Mouse (Mus musculus) hindbrain, embryonic 13.5 days (tissue): ENCODE measurements around the gene Nsd1. TPM values are rescaled to one million over a fixed set of nuclear protein-coding genes. Genes with fewer than 3 reads are reported as not detected.
A peak's percentile ranks its signal among the peaks of the same experiment; 100 is the strongest.

ENCODE experiments used
- ATAC-seq: fragments of 200-750 bp; cut with Nextera tagmentation; 2 replicates; pipeline ENCODE4 v1.8.0; 2017; ENCODE audit warnings: moderate TSS enrichment; ENCODE audit not compliant: low FRiP score
- H3K27ac ChIP-seq: fragments of 300-500 bp; sonication (generic); 2 replicates; pipeline ENCODE4 v1.5.1; 2015; ENCODE audit warnings: inconsistent platforms, mild to moderate bottlenecking, moderate library complexity
- H3K27me3 ChIP-seq: fragments of 300-500 bp; sonication (generic); 2 replicates; pipeline ENCODE4 v1.6.1; 2015; ENCODE audit warnings: mild to moderate bottlenecking, inconsistent platforms
- H3K36me3 ChIP-seq: fragments of 300-500 bp; sonication (generic); 2 replicates; pipeline ENCODE4 v1.6.1; 2015; ENCODE audit warnings: mild to moderate bottlenecking, inconsistent platforms
- H3K4me1 ChIP-seq: fragments of 300-500 bp; sonication (generic); replicated peaks from 2 replicates; pipeline ENCODE4 v1.6.1; 2015; ENCODE audit warnings: inconsistent platforms
- H3K4me2 ChIP-seq: fragments of 300-500 bp; sonication (generic); 2 replicates; pipeline ENCODE4 v1.6.1; 2015; ENCODE audit warnings: inconsistent platforms, mild to moderate bottlenecking, moderate library complexity
- H3K4me3 ChIP-seq: fragments of 300-500 bp; sonication (generic); 2 replicates; pipeline ENCODE4 v1.5.1; 2015; ENCODE audit warnings: mild to moderate bottlenecking, inconsistent platforms
- H3K9ac ChIP-seq: fragments of 300-500 bp; sonication (generic); 2 replicates; pipeline ENCODE4 v1.6.1; 2015; ENCODE audit warnings: mild to moderate bottlenecking, inconsistent platforms
- H3K9me3 ChIP-seq: fragments of 300-500 bp; sonication (generic); 2 replicates; pipeline ENCODE4 v1.6.1; 2016; ENCODE audit warnings: inconsistent platforms
- WGBS: fragments of 180-500 bp; shearing (Covaris S2); methylation state at CpG from one replicate; pipeline ENCODE4 v1.1.7; 2015; 5-methylcytosine and 5-hydroxymethylcytosine counted together
- polyA plus RNA-seq: library from polyadenylated mRNA; unstranded; fragments of >200 nt; fragmentation: Nextera tagmentation; extraction: Ambion mirVana; gene quantifications from 2 replicates; pipeline ENCODE4 v1.2.1, GENCODE M21; 2015

Nsd1 gene
- polyA plus RNA-seq, result 70.7 and 73.5 TPM in 2 replicates

GRCm38 (mm10) chr13:55209649-55210192 lies at the start of gene Nsd1:
Gene Nsd1, plus strand, starts transcription at chr13:55209782.
- H3K4me1 ChIP-seq, result peaks cover 40% of the 10 kb centered on the region
- no peaks in the 10 kb centered on the region for H3K27me3 ChIP-seq
- 15% methylated on average over 31 of the region's 31 CpGs for WGBS
- no peaks in the 10 kb centered on the region for H3K9me3 ChIP-seq
- H3K36me3 ChIP-seq, result no peaks in the 10 kb centered on the region; the same call in 1 of the 2 replicates
- peak within 1 kb of the TSS; percentile 82 for H3K4me3 ChIP-seq
- peak within 1 kb of the TSS; percentile 83 for H3K4me2 ChIP-seq
- H3K27ac ChIP-seq, result peak within 1 kb of the TSS; percentile 98
- peak within 1 kb of the TSS; percentile 97 for H3K9ac ChIP-seq
- peak; percentile 8; the same call in 1 of the 2 replicates for ATAC-seq

- H3K9ac ChIP-seq, result no peak overlapping the region
- WGBS, result 69% methylated on average over 7 of the region's 7 CpGs
- no peaks in the 10 kb centered on the region for H3K4me1 ChIP-seq
- no peak overlapping the region for H3K27ac ChIP-seq
- 0 out of 2 replicates have a peak, but pooled peaks cover 3% of the 10 kb centered on the region for H3K27me3 ChIP-seq
- no peaks in the 10 kb centered on the region for H3K9me3 ChIP-seq
- ATAC-seq, result no peak
- H3K4me3 ChIP-seq, result no peak overlapping the region
- no peaks in the 10 kb centered on the region for H3K36me3 ChIP-seq
- no peak overlapping the region for H3K4me2 ChIP-seq
Measured at GRCm38 (mm10) chr13:55162365-55162764, 47.2 kb upstream of the Nsd1 start.

- H3K4me2 ChIP-seq, result no peak overlapping the region
- peaks cover 6% of the 10 kb centered on the region for H3K4me1 ChIP-seq
- no peaks in the 10 kb centered on the region for H3K9me3 ChIP-seq
- no peaks in the 10 kb centered on the region for H3K36me3 ChIP-seq
- no peak overlapping the region for H3K27ac ChIP-seq
- H3K4me3 ChIP-seq, result no peak overlapping the region
- ATAC-seq, result no peak
- WGBS, result 60% methylated on average over 5 of the region's 5 CpGs
- 0 out of 2 replicates have a peak, but pooled peaks cover 3% of the 10 kb centered on the region for H3K27me3 ChIP-seq
- no peak overlapping the region for H3K9ac ChIP-seq
Measured at GRCm38 (mm10) chr13:55163553-55163952, 46.0 kb upstream of the Nsd1 start.

GRCm38 (mm10) chr13:55165831-55166339 lies 43.7 kb upstream of the Nsd1 start:
- 0 out of 2 replicates have a peak, but pooled peaks cover 3% of the 10 kb centered on the region for H3K27me3 ChIP-seq
- no peak overlapping the region for H3K4me2 ChIP-seq
- ATAC-seq, result no peak
- H3K36me3 ChIP-seq, result no peaks in the 10 kb centered on the region
- H3K9me3 ChIP-seq, result no peaks in the 10 kb centered on the region
- H3K27ac ChIP-seq, result no peak overlapping the region
- peaks cover 18% of the 10 kb centered on the region for H3K4me1 ChIP-seq
- no peak overlapping the region for H3K4me3 ChIP-seq
- WGBS, result 92% methylated on average over 16 of the region's 16 CpGs
- H3K9ac ChIP-seq, result no peak overlapping the region

GRCm38 (mm10) chr13:55166806-55167725 lies 42.5 kb upstream of the Nsd1 start:
- H3K4me1 ChIP-seq, result peaks cover 29% of the 10 kb centered on the region

GRCm38 (mm10) chr13:55167798-55168197 lies 41.8 kb upstream of the Nsd1 start:
- Histone ChIP-seq H3K4me1 (peaks cover 37% of the 10 kb centered on the region), H3K36me3 (no peaks in the 10 kb centered on the region), H3K27ac (no peak overlapping the region), H3K4me3 (no peak overlapping the region), H3K27me3 (0 out of 2 replicates have a peak, but pooled peaks cover 3% of the 10 kb centered on the region), H3K4me2 (no peak overlapping the region), H3K9ac (no peak overlapping the region), H3K9me3 (no peaks in the 10 kb centered on the region)
- ATAC-seq, result no peak
- 80% methylated on average over 11 of the region's 11 CpGs for WGBS

More at GRCm38 (mm10) chr13:55166806-55167725, 42.5 kb upstream of the Nsd1 start:
- Histone ChIP-seq H3K9ac (no peak overlapping the region), H3K4me2 (no peak overlapping the region), H3K9me3 (no peaks in the 10 kb centered on the region), H3K27ac (no peak overlapping the region), H3K4me3 (no peak overlapping the region), H3K36me3 (no peaks in the 10 kb centered on the region), H3K27me3 (0 out of 2 replicates have a peak, but pooled peaks cover 3% of the 10 kb centered on the region)
- WGBS, result 90% methylated on average over 32 of the region's 32 CpGs
- ATAC-seq, result no peak

- Histone ChIP-seq H3K27ac (peak overlapping the region; percentile 67), H3K4me2 (no peak overlapping the region), H3K4me3 (no peak overlapping the region), H3K36me3 (no peaks in the 10 kb centered on the region), H3K4me1 (peaks cover 37% of the 10 kb centered on the region), H3K27me3 (0 out of 2 replicates have a peak, but pooled peaks cover 3% of the 10 kb centered on the region), H3K9ac (peak overlapping the region; percentile 55; the same call in 1 of the 2 replicates), H3K9me3 (no peaks in the 10 kb centered on the region)
- ATAC-seq, result no peak
- 91% methylated on average over 5 of the region's 5 CpGs for WGBS
Measured at GRCm38 (mm10) chr13:55168255-55168654, 41.3 kb upstream of the Nsd1 start.

- ATAC-seq, result peak; percentile 65
- peak overlapping the region; percentile 67 for H3K27ac ChIP-seq
- no peaks in the 10 kb centered on the region for H3K36me3 ChIP-seq
- no peak overlapping the region for H3K4me3 ChIP-seq
- H3K27me3 ChIP-seq, result 0 out of 2 replicates have a peak, but pooled peaks cover 3% of the 10 kb centered on the region
- 24% methylated on average over 13 of the region's 13 CpGs for WGBS
- H3K9me3 ChIP-seq, result no peaks in the 10 kb centered on the region
- H3K9ac ChIP-seq, result peak overlapping the region; percentile 55; the same call in 1 of the 2 replicates
- no peak overlapping the region for H3K4me2 ChIP-seq
- peaks cover 37% of the 10 kb centered on the region for H3K4me1 ChIP-seq
Measured at GRCm38 (mm10) chr13:55168958-55169369, 40.6 kb upstream of the Nsd1 start.

- Histone ChIP-seq H3K4me2 (peak overlapping the region; percentile 41), H3K27me3 (no peaks in the 10 kb centered on the region), H3K27ac (peak overlapping the region; percentile 70), H3K4me3 (no peak overlapping the region; the same call in 1 of the 2 replicates), H3K4me1 (peaks cover 37% of the 10 kb centered on the region), H3K9ac (peak overlapping the region; percentile 55), H3K36me3 (no peaks in the 10 kb centered on the region), H3K9me3 (no peaks in the 10 kb centered on the region)
- 10% methylated on average over 26 of the region's 26 CpGs for WGBS
- peak; percentile 83 for ATAC-seq
Measured at GRCm38 (mm10) chr13:55171517-55172335, 37.9 kb upstream of the Nsd1 start.

- H3K36me3 ChIP-seq, result no peaks in the 10 kb centered on the region
- ATAC-seq, result no peak
- no peak overlapping the region for H3K4me3 ChIP-seq
- H3K9ac ChIP-seq, result 0 out of 2 replicates have a peak overlapping the region, but pooled peaks have one; percentile 55
- peak overlapping the region; percentile 41; the same call in 1 of the 2 replicates for H3K4me2 ChIP-seq
- H3K4me1 ChIP-seq, result peaks cover 37% of the 10 kb centered on the region
- H3K9me3 ChIP-seq, result no peaks in the 10 kb centered on the region
- H3K27me3 ChIP-seq, result no peaks in the 10 kb centered on the region
- 61% methylated on average over 7 of the region's 7 CpGs for WGBS
- peak overlapping the region; percentile 70; the same call in 1 of the 2 replicates for H3K27ac ChIP-seq
Measured at GRCm38 (mm10) chr13:55172336-55172770, 37.2 kb upstream of the Nsd1 start.

- no peak for ATAC-seq
- Histone ChIP-seq H3K9me3 (no peaks in the 10 kb centered on the region), H3K9ac (no peak overlapping the region), H3K4me2 (no peak overlapping the region), H3K4me1 (peaks cover 24% of the 10 kb centered on the region), H3K27me3 (no peaks in the 10 kb centered on the region), H3K27ac (no peak overlapping the region), H3K4me3 (no peak overlapping the region), H3K36me3 (no peaks in the 10 kb centered on the region)
- WGBS, result 79% methylated on average over 11 of the region's 11 CpGs
Measured at GRCm38 (mm10) chr13:55174347-55174746, 35.2 kb upstream of the Nsd1 start.
